Mouse (Mus musculus): Measurements from ENCODE around the gene Alox12e.
A peak's percentile ranks its signal among the peaks of the same experiment; 100 is the strongest.

- TF ChIP-seq CTCF (IDR thresholded peaks at IDR 0.05; ENCODE audit: extremely low read depth, insufficient read depth, insufficient read length, insufficient replicate concordance) (peak; percentile 30; the same call in 1 of the 2 replicates), POLR2A (IDR thresholded peaks at IDR 0.05; ENCODE audit: low read depth, low read length) (no peak)
Measured at GRCm38 (mm10) chr11:70334477-70334876, 12.0 kb upstream of the Alox12e start.

Measured in spleen, adult 2 months (tissue).